Mouse (Mus musculus): ENCODE measurements around the gene Prpf18. TPM values are rescaled to one million over a fixed set of nuclear protein-coding genes. Genes with fewer than 3 reads are reported as not detected.

Gene Prpf18
- 9.2 and 11.1 TPM in 2 replicates for polyA plus RNA-seq (2012; rRNA removed)

DNA sequence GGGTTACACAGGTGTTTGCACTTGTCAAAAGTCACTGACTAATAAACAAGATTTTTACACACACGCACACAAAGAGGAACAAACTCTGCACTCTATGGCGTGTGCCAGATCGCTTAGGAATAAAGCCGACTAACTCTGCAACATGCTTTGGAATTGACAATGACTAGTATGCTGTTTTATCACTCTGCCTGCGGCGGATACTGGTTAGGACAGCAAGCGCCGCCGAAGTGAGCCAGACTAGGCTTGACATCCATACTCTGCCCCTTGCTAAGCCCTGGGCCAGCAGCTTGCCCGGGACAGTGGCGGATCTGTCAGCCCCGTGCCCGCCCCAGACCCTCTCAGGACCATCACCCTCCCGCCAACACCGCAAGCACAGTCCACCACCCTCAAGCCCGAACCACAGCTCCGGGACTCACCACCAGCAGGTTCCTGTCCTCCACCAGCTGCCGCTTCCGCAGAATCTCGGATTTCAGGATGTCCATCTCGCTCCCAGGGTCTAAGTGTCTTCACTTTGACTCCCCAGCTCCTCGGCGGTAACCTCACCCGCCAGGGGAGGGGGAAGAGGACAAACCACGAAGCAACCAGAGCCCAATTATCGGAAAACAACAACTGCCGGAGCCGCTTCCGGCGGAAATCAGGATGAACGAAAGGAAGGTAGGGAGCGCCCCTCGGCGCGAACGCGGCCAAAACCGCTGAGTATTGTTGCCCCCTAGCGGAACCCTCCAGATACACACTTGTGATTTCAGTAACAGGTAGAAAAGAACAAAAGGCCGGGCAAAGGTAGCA, at the start of gene Prpf18:
Prpf18 (minus strand) TSS at position 614 of the 786 bp plus-strand sequence.
- Histone ChIP-seq H3K4me1 (ENCODE audit: control insufficient read depth, insufficient read depth, low read length) (peaks cover 3% of the 10 kb centered on the region; the same call in 1 of the 2 replicates), H3K4me3 (ENCODE audit: control insufficient read depth, low read depth, low read length) (peak within 1 kb of the TSS; percentile 98), H3K27ac (ENCODE audit: control insufficient read depth, insufficient read depth, low read depth, low read length) (peak within 1 kb of the TSS; percentile 89), H3K27me3 (ENCODE audit: control insufficient read depth, insufficient read depth, low read length) (no peaks in the 10 kb centered on the region), H3K36me3 (ENCODE audit: control insufficient read depth, insufficient read depth, low read length) (no peaks in the 10 kb centered on the region)
- TF ChIP-seq CTCF (IDR thresholded peaks at IDR 0.05; ENCODE audit: control insufficient read depth, insufficient read depth, insufficient replicate concordance, low read depth, low read length) (peak; percentile 80), POLR2A (IDR thresholded peaks at IDR 0.05; ENCODE audit: control insufficient read depth, low read depth, low read length) (peak; percentile 76)

DNA sequence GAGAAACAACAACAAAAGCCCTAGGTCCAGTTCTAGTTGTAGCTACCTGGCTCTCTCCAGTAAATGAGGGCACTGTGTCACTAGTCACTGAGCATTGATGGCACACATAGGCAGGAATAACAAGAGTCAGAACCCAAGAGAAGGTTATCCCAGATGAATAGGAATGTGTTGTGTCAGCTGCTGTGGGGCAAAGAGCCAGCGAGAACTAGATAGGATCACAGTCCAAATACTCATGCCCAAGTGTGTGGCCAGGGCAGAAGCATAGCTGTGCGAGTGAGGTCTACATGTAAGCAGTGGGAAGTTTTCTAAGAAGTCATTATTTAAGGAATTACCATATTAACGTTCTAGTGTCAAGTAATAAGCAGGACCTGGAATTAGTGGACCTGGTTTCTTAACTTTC, 28.0 kb upstream of the Prpf18 start:
- H3K4me1 ChIP-seq (ENCODE audit: control insufficient read depth, insufficient read depth, low read length), result no peaks in the 10 kb centered on the region
- TF ChIP-seq POLR2A (IDR thresholded peaks at IDR 0.05; ENCODE audit: control insufficient read depth, low read depth, low read length) (no peak), CTCF (IDR thresholded peaks at IDR 0.05; ENCODE audit: control insufficient read depth, insufficient read depth, insufficient replicate concordance, low read depth, low read length) (no peak)
- H3K27ac ChIP-seq (ENCODE audit: control insufficient read depth, insufficient read depth, low read depth, low read length), result no peak overlapping the region
- H3K27me3 ChIP-seq (ENCODE audit: control insufficient read depth, insufficient read depth, low read length), result no peaks in the 10 kb centered on the region
- no peaks in the 10 kb centered on the region for H3K36me3 ChIP-seq (ENCODE audit: control insufficient read depth, insufficient read depth, low read length)
- no peak overlapping the region for H3K4me3 ChIP-seq (ENCODE audit: control insufficient read depth, low read depth, low read length)

DNA sequence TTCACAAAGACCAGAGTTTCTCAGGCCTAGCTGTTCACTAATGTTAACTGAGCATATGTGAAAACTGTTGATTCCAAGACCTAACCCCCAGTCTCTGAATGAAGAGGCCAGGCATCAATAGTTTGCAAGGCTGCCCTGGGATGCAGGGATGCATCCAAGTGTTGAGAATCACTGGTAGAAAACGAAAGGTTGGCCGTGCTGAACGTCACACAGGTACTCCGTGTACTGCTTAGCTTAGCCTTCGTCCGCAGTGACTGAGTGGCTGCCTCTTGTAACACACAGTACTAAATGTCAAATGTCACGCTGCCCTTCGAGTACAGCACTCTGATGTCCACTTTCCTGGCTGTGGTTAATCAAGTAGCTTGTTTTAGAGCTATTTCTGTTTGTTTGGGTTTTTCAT, 19.7 kb upstream of the Prpf18 start:
- no peak for TF ChIP-seq CTCF (IDR thresholded peaks at IDR 0.05; ENCODE audit: control insufficient read depth, insufficient read depth, insufficient replicate concordance, low read depth, low read length)
- no peak for TF ChIP-seq POLR2A (IDR thresholded peaks at IDR 0.05; ENCODE audit: control insufficient read depth, low read depth, low read length)
- Histone ChIP-seq H3K4me3 (ENCODE audit: control insufficient read depth, low read depth, low read length) (no peak overlapping the region), H3K27ac (ENCODE audit: control insufficient read depth, insufficient read depth, low read depth, low read length) (no peak overlapping the region), H3K36me3 (ENCODE audit: control insufficient read depth, insufficient read depth, low read length) (no peaks in the 10 kb centered on the region), H3K4me1 (ENCODE audit: control insufficient read depth, insufficient read depth, low read length) (no peaks in the 10 kb centered on the region), H3K27me3 (ENCODE audit: control insufficient read depth, insufficient read depth, low read length) (no peaks in the 10 kb centered on the region)

DNA sequence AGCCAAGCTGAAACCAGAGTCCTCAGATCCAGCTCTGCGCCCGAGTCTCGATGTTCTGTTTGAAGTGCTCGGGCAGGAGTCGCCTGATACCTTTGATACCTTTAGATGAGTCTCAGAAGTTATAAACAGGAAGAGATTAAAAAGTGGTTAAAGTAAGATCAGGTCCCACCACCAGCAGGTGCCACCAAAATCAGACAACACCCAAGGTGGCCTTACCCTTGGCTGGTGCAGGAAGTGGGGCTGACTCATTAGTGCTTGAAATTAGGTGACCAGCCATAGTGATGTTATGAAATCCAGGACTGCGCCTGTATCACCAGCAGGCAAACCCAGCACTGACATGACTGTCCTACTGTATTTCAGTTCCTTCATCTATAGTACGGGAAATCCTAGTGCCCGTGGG, 17.8 kb upstream of the Prpf18 start:
- no peaks in the 10 kb centered on the region for H3K36me3 ChIP-seq (ENCODE audit: control insufficient read depth, insufficient read depth, low read length)
- no peak overlapping the region for H3K4me3 ChIP-seq (ENCODE audit: control insufficient read depth, low read depth, low read length)
- TF ChIP-seq CTCF (IDR thresholded peaks at IDR 0.05; ENCODE audit: control insufficient read depth, insufficient read depth, insufficient replicate concordance, low read depth, low read length) (no peak), POLR2A (IDR thresholded peaks at IDR 0.05; ENCODE audit: control insufficient read depth, low read depth, low read length) (no peak)
- H3K4me1 ChIP-seq (ENCODE audit: control insufficient read depth, insufficient read depth, low read length), result no peaks in the 10 kb centered on the region
- no peaks in the 10 kb centered on the region for H3K27me3 ChIP-seq (ENCODE audit: control insufficient read depth, insufficient read depth, low read length)
- H3K27ac ChIP-seq (ENCODE audit: control insufficient read depth, insufficient read depth, low read depth, low read length), result no peak overlapping the region

DNA sequence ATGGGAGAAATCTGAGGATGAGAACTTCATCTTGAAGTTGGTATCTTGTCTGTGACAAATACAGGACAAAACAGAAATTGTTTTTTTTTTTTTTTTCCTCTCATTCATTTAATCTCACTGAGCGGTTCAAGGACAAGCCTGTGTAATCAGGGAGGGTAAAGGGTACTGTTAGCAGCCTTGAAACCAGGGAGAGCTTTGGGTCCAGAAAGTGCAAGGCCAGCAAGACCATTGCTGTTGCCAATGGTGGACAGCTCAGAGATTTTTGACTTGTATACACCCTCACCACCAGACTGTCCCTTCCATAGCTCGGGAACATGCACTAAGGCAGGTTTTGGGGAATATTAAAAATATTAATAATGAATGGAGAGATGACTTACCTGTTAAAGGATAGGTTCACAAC, 16.7 kb upstream of the Prpf18 start:
- Histone ChIP-seq H3K4me3 (ENCODE audit: control insufficient read depth, low read depth, low read length) (no peak overlapping the region), H3K4me1 (ENCODE audit: control insufficient read depth, insufficient read depth, low read length) (no peaks in the 10 kb centered on the region), H3K36me3 (ENCODE audit: control insufficient read depth, insufficient read depth, low read length) (no peaks in the 10 kb centered on the region), H3K27ac (ENCODE audit: control insufficient read depth, insufficient read depth, low read depth, low read length) (no peak overlapping the region), H3K27me3 (ENCODE audit: control insufficient read depth, insufficient read depth, low read length) (no peaks in the 10 kb centered on the region)
- TF ChIP-seq CTCF (IDR thresholded peaks at IDR 0.05; ENCODE audit: control insufficient read depth, insufficient read depth, insufficient replicate concordance, low read depth, low read length) (no peak), POLR2A (IDR thresholded peaks at IDR 0.05; ENCODE audit: control insufficient read depth, low read depth, low read length) (no peak)

DNA sequence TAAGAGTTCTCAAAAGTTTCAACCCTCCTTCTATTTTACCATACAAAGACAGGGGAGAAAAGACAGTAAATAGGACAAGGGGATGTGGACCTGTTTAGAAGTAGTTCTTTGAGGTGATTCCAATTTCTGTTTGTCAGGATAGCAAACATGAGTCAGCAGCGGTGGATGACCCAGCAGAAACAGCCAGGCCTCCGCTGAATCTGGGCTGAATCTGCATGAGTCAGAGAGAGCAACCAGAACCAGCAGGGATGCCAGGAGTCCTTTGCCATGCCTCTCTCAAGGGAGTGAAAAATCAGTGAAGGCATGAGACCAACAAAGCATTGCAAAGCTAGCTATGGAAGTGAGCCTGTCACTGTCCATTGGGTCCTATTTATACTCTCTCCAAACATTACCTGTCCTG, 8.8 kb upstream of the Prpf18 start:
- Histone ChIP-seq H3K27ac (ENCODE audit: control insufficient read depth, insufficient read depth, low read depth, low read length) (no peak overlapping the region), H3K36me3 (ENCODE audit: control insufficient read depth, insufficient read depth, low read length) (no peaks in the 10 kb centered on the region), H3K4me3 (ENCODE audit: control insufficient read depth, low read depth, low read length) (no peak overlapping the region), H3K4me1 (ENCODE audit: control insufficient read depth, insufficient read depth, low read length) (no peaks in the 10 kb centered on the region; the same call in 1 of the 2 replicates), H3K27me3 (ENCODE audit: control insufficient read depth, insufficient read depth, low read length) (no peaks in the 10 kb centered on the region)
- TF ChIP-seq POLR2A (IDR thresholded peaks at IDR 0.05; ENCODE audit: control insufficient read depth, low read depth, low read length), result no peak
- no peak for TF ChIP-seq CTCF (IDR thresholded peaks at IDR 0.05; ENCODE audit: control insufficient read depth, insufficient read depth, insufficient replicate concordance, low read depth, low read length)

DNA sequence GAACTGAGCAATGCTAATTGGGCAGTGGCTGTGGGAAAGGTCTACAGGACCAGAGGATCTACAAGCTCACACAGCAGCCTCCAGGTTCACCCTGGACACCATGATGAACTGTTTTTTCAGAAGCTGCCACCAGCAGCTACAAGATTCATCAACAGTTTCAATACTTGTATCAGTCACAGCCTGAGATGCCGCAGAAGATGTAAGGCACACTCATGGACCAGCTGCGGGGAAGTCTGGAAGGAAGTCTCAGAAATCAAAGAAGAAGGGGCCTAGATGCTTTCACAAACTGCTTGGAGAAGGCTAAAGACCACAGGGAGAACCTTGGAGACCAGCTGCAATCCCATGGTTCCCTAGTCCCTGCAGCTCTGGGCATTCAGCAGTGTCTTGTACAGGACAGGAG, 2.3 kb downstream of the Prpf18 start:
- no peaks in the 10 kb centered on the region for H3K36me3 ChIP-seq (ENCODE audit: control insufficient read depth, insufficient read depth, low read length)
- H3K27me3 ChIP-seq (ENCODE audit: control insufficient read depth, insufficient read depth, low read length), result no peaks in the 10 kb centered on the region
- peaks cover 3% of the 10 kb centered on the region; the same call in 1 of the 2 replicates for H3K4me1 ChIP-seq (ENCODE audit: control insufficient read depth, insufficient read depth, low read length)
- no peak overlapping the region for H3K27ac ChIP-seq (ENCODE audit: control insufficient read depth, insufficient read depth, low read depth, low read length)
- TF ChIP-seq CTCF (IDR thresholded peaks at IDR 0.05; ENCODE audit: control insufficient read depth, insufficient read depth, insufficient replicate concordance, low read depth, low read length), result no peak
- no peak for TF ChIP-seq POLR2A (IDR thresholded peaks at IDR 0.05; ENCODE audit: control insufficient read depth, low read depth, low read length)
- H3K4me3 ChIP-seq (ENCODE audit: control insufficient read depth, low read depth, low read length), result no peak overlapping the region
